In the genomic region with DNA sequence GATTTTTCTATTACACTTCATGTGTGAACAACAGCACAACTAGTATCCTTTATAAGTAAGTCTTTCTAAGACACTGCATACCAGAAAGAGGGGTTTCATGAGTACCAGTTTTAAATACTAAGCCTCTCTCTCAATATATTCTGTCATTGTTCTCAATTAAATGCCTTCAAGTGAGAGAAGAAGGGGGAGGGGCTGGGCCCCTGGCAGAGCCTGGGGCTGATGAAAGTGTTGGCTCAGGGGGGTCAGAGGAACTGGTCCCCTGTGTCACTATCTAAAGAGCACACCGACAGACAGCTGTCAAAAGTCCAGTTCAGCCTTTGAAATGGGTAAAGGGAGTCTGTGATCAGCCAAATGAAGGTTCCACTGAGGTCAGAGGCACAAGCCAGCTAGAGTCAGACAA, we compare ENCODE assay signal across 15 mouse cellular contexts.
A peak's percentile ranks its signal among the peaks of the same experiment; 100 is the strongest.
DNase-seq lines count a peak whose midpoint lies in the region; ATAC-seq and TF ChIP-seq lines count a peak whose summit lies in the region.
"Had no signal": no experiment of that assay in that cellular context is flagged by ENCODE, and none has a peak within 500 bp of the region (broad histone marks: within the 10 kb centered on the region; RNA-seq: fewer than 3 reads in every experiment).

No protein-coding gene starts in this region.

- H3K4me2 ChIP-seq in lung, embryonic 14.5 days = no peak overlapping the region
- no peak overlapping the region for H3K4me2 ChIP-seq in lung, postnatal 0 days (replicated peaks; ENCODE audit: low read depth, low read length)
- H3K4me2 ChIP-seq in forebrain, embryonic 12.5 days = no peak overlapping the region
- H3K4me2 ChIP-seq in hindbrain, embryonic 13.5 days = no peak overlapping the region
- no peak overlapping the region for H3K4me2 ChIP-seq in midbrain, embryonic 15.5 days
- H3K4me2 ChIP-seq in liver, postnatal 0 days (ENCODE audit: low read depth, low read length) = no peak overlapping the region
- H3K4me2 ChIP-seq: embryonic facial prominence, embryonic 12.5 days; heart, embryonic 12.5 days; kidney, embryonic 15.5 days; liver, embryonic 13.5 days had no signal

- H3K9me3 ChIP-seq in lung, embryonic 14.5 days (ENCODE audit: low read depth, low read length) = no peaks in the 10 kb centered on the region
- H3K9me3 ChIP-seq in lung, postnatal 0 days (ENCODE audit: low read length) = no peaks in the 10 kb centered on the region
- no peaks in the 10 kb centered on the region for H3K9me3 ChIP-seq in forebrain, embryonic 12.5 days
- H3K9me3 ChIP-seq in hindbrain, embryonic 13.5 days = no peaks in the 10 kb centered on the region
- no peaks in the 10 kb centered on the region for H3K9me3 ChIP-seq in midbrain, embryonic 15.5 days
- no peaks in the 10 kb centered on the region for H3K9me3 ChIP-seq in liver, postnatal 0 days (ENCODE audit: low read length)
- H3K9me3 ChIP-seq: embryonic facial prominence, embryonic 12.5 days; kidney, embryonic 15.5 days; liver, embryonic 13.5 days had no signal

- no peaks in the 10 kb centered on the region for H3K27me3 ChIP-seq in lung, embryonic 14.5 days (ENCODE audit: insufficient read depth, low read length)
- H3K27me3 ChIP-seq in lung, postnatal 0 days (replicated peaks; ENCODE audit: insufficient read depth, low read length) = no peaks in the 10 kb centered on the region
- no peaks in the 10 kb centered on the region for H3K27me3 ChIP-seq in forebrain, embryonic 12.5 days
- H3K27me3 ChIP-seq in hindbrain, embryonic 13.5 days = no peaks in the 10 kb centered on the region
- H3K27me3 ChIP-seq in midbrain, embryonic 15.5 days (replicated peaks) = no peaks in the 10 kb centered on the region
- no peaks in the 10 kb centered on the region for H3K27me3 ChIP-seq in liver, postnatal 0 days (ENCODE audit: insufficient read depth, low read length)
- H3K27me3 ChIP-seq: embryonic facial prominence, embryonic 12.5 days; heart, embryonic 12.5 days; kidney, embryonic 15.5 days; liver, embryonic 13.5 days had no signal

- WGBS in lung, embryonic 14.5 days = 19% methylated on average over 1 of the region's 1 CpGs
- 55% methylated on average over 1 of the region's 1 CpGs for WGBS in lung, postnatal 0 days
- WGBS in forebrain, embryonic 12.5 days = 4% methylated on average over 1 of the region's 1 CpGs
- 15% methylated on average over 1 of the region's 1 CpGs for WGBS in hindbrain, embryonic 13.5 days
- WGBS in midbrain, embryonic 15.5 days = 9% methylated on average over 1 of the region's 1 CpGs
- WGBS in liver, postnatal 0 days (ENCODE audit: insufficient replicate concordance) = 32% methylated on average over 1 of the region's 1 CpGs

- H3K4me1 ChIP-seq in lung, embryonic 14.5 days (ENCODE audit: insufficient read depth) = peaks cover 20% of the 10 kb centered on the region
- peaks cover 3% of the 10 kb centered on the region; the same call in 1 of the 2 replicates for H3K4me1 ChIP-seq in lung, postnatal 0 days (ENCODE audit: insufficient read depth, low read depth, low read length)
- H3K4me1 ChIP-seq in forebrain, embryonic 12.5 days = peaks cover 30% of the 10 kb centered on the region
- peaks cover 37% of the 10 kb centered on the region for H3K4me1 ChIP-seq in hindbrain, embryonic 13.5 days (replicated peaks)
- H3K4me1 ChIP-seq in midbrain, embryonic 15.5 days = peaks cover 18% of the 10 kb centered on the region
- H3K4me1 ChIP-seq in liver, postnatal 0 days (ENCODE audit: insufficient read depth) = peaks cover 8% of the 10 kb centered on the region; the same call in 1 of the 2 replicates
- H3K4me1 ChIP-seq: liver, embryonic 13.5 days had no signal

- H3K4me3 ChIP-seq in lung, embryonic 14.5 days (ENCODE audit: low read depth, low read length) = no peak overlapping the region
- H3K4me3 ChIP-seq in lung, postnatal 0 days (ENCODE audit: low read depth, low read length) = no peak overlapping the region
- H3K4me3 ChIP-seq in forebrain, embryonic 12.5 days (replicated peaks) = no peak overlapping the region
- H3K4me3 ChIP-seq in hindbrain, embryonic 13.5 days = no peak overlapping the region
- no peak overlapping the region for H3K4me3 ChIP-seq in midbrain, embryonic 15.5 days
- no peak overlapping the region for H3K4me3 ChIP-seq in liver, postnatal 0 days (ENCODE audit: low read depth, low read length)
- H3K4me3 ChIP-seq: embryonic facial prominence, embryonic 12.5 days; heart, embryonic 12.5 days; kidney, embryonic 15.5 days; liver, embryonic 13.5 days; myocyte had no signal

- no peak for ATAC-seq in lung, embryonic 14.5 days (ENCODE audit: insufficient read depth)
- no peak for ATAC-seq in lung, postnatal 0 days
- peak; percentile 71 for ATAC-seq in forebrain, embryonic 12.5 days (ENCODE audit: low FRiP score)
- ATAC-seq in hindbrain, embryonic 13.5 days (ENCODE audit: low FRiP score) = no peak; the same call in 1 of the 2 replicates
- no peak for ATAC-seq in midbrain, embryonic 15.5 days (replicated peaks)
- no peak for ATAC-seq in liver, postnatal 0 days

- peak overlapping the region; percentile 21; the same call in 1 of the 2 replicates for H3K27ac ChIP-seq in lung, embryonic 14.5 days (ENCODE audit: low read depth)
- H3K27ac ChIP-seq in lung, postnatal 0 days (ENCODE audit: low read length) = no peak overlapping the region
- H3K27ac ChIP-seq in forebrain, embryonic 12.5 days = no peak overlapping the region; the same call in 1 of the 2 replicates
- peak overlapping the region; percentile 48; the same call in 1 of the 2 replicates for H3K27ac ChIP-seq in hindbrain, embryonic 13.5 days
- peak overlapping the region; percentile 16; the same call in 1 of the 2 replicates for H3K27ac ChIP-seq in midbrain, embryonic 15.5 days
- H3K27ac ChIP-seq in liver, postnatal 0 days (ENCODE audit: low read depth) = no peak overlapping the region
- H3K27ac ChIP-seq: embryonic facial prominence, embryonic 12.5 days; kidney, embryonic 15.5 days; liver, embryonic 13.5 days had no signal

- no peaks in the 10 kb centered on the region for H3K36me3 ChIP-seq in lung, embryonic 14.5 days (ENCODE audit: insufficient read depth)
- no peaks in the 10 kb centered on the region for H3K36me3 ChIP-seq in lung, postnatal 0 days (ENCODE audit: insufficient read depth, low read length)
- no peaks in the 10 kb centered on the region for H3K36me3 ChIP-seq in forebrain, embryonic 12.5 days (replicated peaks)
- H3K36me3 ChIP-seq in hindbrain, embryonic 13.5 days = no peaks in the 10 kb centered on the region
- H3K36me3 ChIP-seq in midbrain, embryonic 15.5 days (replicated peaks) = no peaks in the 10 kb centered on the region
- no peaks in the 10 kb centered on the region for H3K36me3 ChIP-seq in liver, postnatal 0 days (replicated peaks; ENCODE audit: insufficient read depth, low read length)
- H3K36me3 ChIP-seq: embryonic facial prominence, embryonic 12.5 days; heart, embryonic 12.5 days; kidney, embryonic 15.5 days; liver, embryonic 13.5 days had no signal

- TF ChIP-seq CTCF in lung, embryonic 14.5 days (IDR thresholded peaks at IDR 0.05; ENCODE audit: low read depth) = no peak
- no peak for TF ChIP-seq CTCF in lung, postnatal 0 days (IDR thresholded peaks at IDR 0.05)
- no peak for TF ChIP-seq CTCF in liver, postnatal 0 days (IDR thresholded peaks at IDR 0.05; ENCODE audit: low read depth)

- DNase-seq in lung, embryonic 14.5 days = no peak
- DNase-seq in lung, postnatal 0 days (ENCODE audit: low spot score) = no peak
- no peak for DNase-seq in liver, postnatal 0 days
- DNase-seq in gastrocnemius, postnatal 25 days = no peak
- no peak for DNase-seq in urinary bladder, postnatal 36 days (ENCODE audit: low spot score in 2 of 2)
- DNase-seq: adrenal gland, postnatal 10 days; cerebellum, adult 9-11 months; liver, embryonic 13.5 days had no signal

- no peak overlapping the region for H3K9ac ChIP-seq in lung, embryonic 14.5 days
- H3K9ac ChIP-seq in lung, postnatal 0 days (replicated peaks; ENCODE audit: low read depth) = no peak overlapping the region
- no peak overlapping the region for H3K9ac ChIP-seq in forebrain, embryonic 12.5 days
- no peak overlapping the region for H3K9ac ChIP-seq in hindbrain, embryonic 13.5 days
- no peak overlapping the region for H3K9ac ChIP-seq in midbrain, embryonic 15.5 days
- H3K9ac ChIP-seq in liver, postnatal 0 days (replicated peaks) = no peak overlapping the region
- H3K9ac ChIP-seq: embryonic facial prominence, embryonic 12.5 days; heart, embryonic 12.5 days; kidney, embryonic 15.5 days; liver, embryonic 13.5 days had no signal

- TF ChIP-seq EP300 in lung, postnatal 0 days (IDR thresholded peaks at IDR 0.05) = no peak
- TF ChIP-seq EP300 in liver, postnatal 0 days (IDR thresholded peaks at IDR 0.05; ENCODE audit: low read depth) = no peak

Comparison
In these comparisons a context has a peak if more than half of its experiments do, and no peak if none do; other contexts are left out.
1. H3K27ac ChIP-seq: peak in lung, embryonic 14.5 days (single experiment), hindbrain, embryonic 13.5 days (single experiment) and midbrain, embryonic 15.5 days (single experiment); none in lung, postnatal 0 days (single experiment), forebrain, embryonic 12.5 days (single experiment) and liver, postnatal 0 days (single experiment).